Mouse (Mus musculus) kidney, embryonic 16.5 days (tissue): ENCODE results near the gene Grasp. TPM values are rescaled to one million over a fixed set of nuclear protein-coding genes. Genes with fewer than 3 reads are reported as not detected.

Source experiments
- ATAC-seq: fragments of 200-750 bp; cut with Nextera tagmentation; 2 replicates; pipeline ENCODE4 v1.8.0; 2017; ENCODE audit warnings: moderate TSS enrichment; ENCODE audit not compliant: low FRiP score, low TSS enrichment
- H3K27ac ChIP-seq: fragments of 300-500 bp; sonication (generic); 2 replicates; pipeline ENCODE4 v1.5.1; 2014; ENCODE audit warnings: low read length
- H3K27me3 ChIP-seq: fragments of 300-500 bp; sonication (generic); 2 replicates; pipeline ENCODE4 v1.6.1; 2014; ENCODE audit warnings: low read length, control low read depth, mixed read lengths; ENCODE audit not compliant: insufficient read depth
- H3K36me3 ChIP-seq: fragments of 300-500 bp; sonication (generic); 2 replicates; pipeline ENCODE4 v1.6.1; 2014; ENCODE audit warnings: low read length, control low read depth, mixed read lengths; ENCODE audit not compliant: insufficient read depth
- H3K4me1 ChIP-seq: fragments of 300-500 bp; sonication (generic); 2 replicates; pipeline ENCODE4 v1.6.1; 2014; ENCODE audit warnings: low read length, control low read depth, mixed read lengths; ENCODE audit not compliant: insufficient read depth
- H3K4me2 ChIP-seq: fragments of 300-500 bp; sonication (generic); replicated peaks from 2 replicates; pipeline ENCODE4 v1.6.1; 2014; ENCODE audit warnings: low read depth, low read length
- H3K4me3 ChIP-seq: fragments of 300-500 bp; sonication (generic); 2 replicates; pipeline ENCODE4 v1.5.1; 2014; ENCODE audit warnings: mild to moderate bottlenecking, low read length
- H3K9ac ChIP-seq: fragments of 300-500 bp; sonication (generic); replicated peaks from 2 replicates; pipeline ENCODE4 v1.6.1; 2014; ENCODE audit warnings: low read length
- H3K9me3 ChIP-seq: fragments of 300-500 bp; sonication (generic); 2 replicates; pipeline ENCODE4 v1.6.1; 2016; ENCODE audit warnings: low read length, control low read depth
- WGBS: fragments of 180-500 bp; shearing (Covaris S2); extraction: QIAGEN DNeasy Blood & Tissue Kit; methylation state at CpG from one replicate; pipeline ENCODE4 v1.1.7; 2014; 5-methylcytosine and 5-hydroxymethylcytosine counted together
- polyA plus RNA-seq: library from polyadenylated mRNA; unstranded; fragments of >200 nt; fragmentation: Nextera tagmentation; extraction: Ambion mirVana; gene quantifications from 2 replicates; pipeline ENCODE4 v1.2.1, GENCODE M21; 2015

The Grasp gene
- polyA plus RNA-seq, 1 experiment from 2014 or later: 3.2 TPM

GRCm38 (mm10) chr15:101181500-101181899, 42.5 kb upstream of the Grasp start:
- Histone ChIP-seq H3K4me2 (no peak overlapping the region), H3K4me1 (peaks cover 49% of the 10 kb centered on the region), H3K9me3 (no peaks in the 10 kb centered on the region), H3K36me3 (no peaks in the 10 kb centered on the region; the same call in 1 of the 2 replicates), H3K4me3 (no peak overlapping the region), H3K9ac (no peak overlapping the region), H3K27me3 (no peaks in the 10 kb centered on the region), H3K27ac (peak overlapping the region; percentile 19; the same call in 1 of the 2 replicates)
- WGBS: 26% methylated on average over 4 of the region's 4 CpGs
- ATAC-seq: 0 out of 2 replicates have a peak, but pooled peaks have one; percentile 25

- Histone ChIP-seq H3K4me1 (peaks cover 41% of the 10 kb centered on the region), H3K9ac (no peak overlapping the region; the same call in 1 of the 2 replicates), H3K36me3 (no peaks in the 10 kb centered on the region; the same call in 1 of the 2 replicates), H3K27me3 (no peaks in the 10 kb centered on the region), H3K9me3 (no peaks in the 10 kb centered on the region), H3K4me2 (no peak overlapping the region), H3K4me3 (no peak overlapping the region), H3K27ac (peak overlapping the region; percentile 54; the same call in 1 of the 2 replicates)
- WGBS: 29% methylated on average over 5 of the region's 5 CpGs
- no peak for ATAC-seq
Measured at GRCm38 (mm10) chr15:101182676-101183075, 41.3 kb upstream of the Grasp start.

GRCm38 (mm10) chr15:101184300-101184699, 39.7 kb upstream of the Grasp start:
- H3K36me3 ChIP-seq: no peaks in the 10 kb centered on the region; the same call in 1 of the 2 replicates
- peaks cover 42% of the 10 kb centered on the region for H3K4me1 ChIP-seq
- no peak overlapping the region for H3K9ac ChIP-seq
- 95% methylated on average over 8 of the region's 8 CpGs for WGBS
- no peak overlapping the region for H3K4me2 ChIP-seq
- H3K4me3 ChIP-seq: no peak overlapping the region
- H3K9me3 ChIP-seq: no peaks in the 10 kb centered on the region
- no peaks in the 10 kb centered on the region for H3K27me3 ChIP-seq
- ATAC-seq: no peak
- no peak overlapping the region for H3K27ac ChIP-seq

GRCm38 (mm10) chr15:101185549-101185948, 38.4 kb upstream of the Grasp start:
- Histone ChIP-seq H3K4me1 (peaks cover 39% of the 10 kb centered on the region), H3K27me3 (no peaks in the 10 kb centered on the region), H3K4me3 (no peak overlapping the region), H3K4me2 (no peak overlapping the region), H3K36me3 (no peaks in the 10 kb centered on the region; the same call in 1 of the 2 replicates), H3K9ac (no peak overlapping the region), H3K9me3 (no peaks in the 10 kb centered on the region), H3K27ac (no peak overlapping the region)
- 92% methylated on average over 3 of the region's 3 CpGs for WGBS
- no peak for ATAC-seq

- WGBS: 42% methylated on average over 5 of the region's 5 CpGs
- H3K27me3 ChIP-seq: no peaks in the 10 kb centered on the region
- no peak for ATAC-seq
Measured at GRCm38 (mm10) chr15:101187907-101188306, 36.1 kb upstream of the Grasp start.

GRCm38 (mm10) chr15:101189981-101190761, 33.8 kb upstream of the Grasp start:
- H3K27ac ChIP-seq: no peak overlapping the region
- peaks cover 51% of the 10 kb centered on the region for H3K4me1 ChIP-seq
- no peaks in the 10 kb centered on the region for H3K9me3 ChIP-seq
- ATAC-seq: no peak
- H3K4me2 ChIP-seq: no peak overlapping the region
- H3K4me3 ChIP-seq: no peak overlapping the region
- H3K9ac ChIP-seq: no peak overlapping the region; the same call in 1 of the 2 replicates
- 72% methylated on average over 10 of the region's 10 CpGs for whole genome bisulfite sequencing
- H3K27me3 ChIP-seq: no peaks in the 10 kb centered on the region
- H3K36me3 ChIP-seq: peaks cover 9% of the 10 kb centered on the region; the same call in 1 of the 2 replicates

More at GRCm38 (mm10) chr15:101187907-101188306, 36.1 kb upstream of the Grasp start:
- Histone ChIP-seq H3K4me2 (no peak overlapping the region), H3K9ac (no peak overlapping the region), H3K36me3 (no peaks in the 10 kb centered on the region; the same call in 1 of the 2 replicates), H3K27ac (no peak overlapping the region), H3K4me3 (no peak overlapping the region), H3K9me3 (no peaks in the 10 kb centered on the region), H3K4me1 (peaks cover 39% of the 10 kb centered on the region)

- Histone ChIP-seq H3K9ac (no peak overlapping the region), H3K27ac (no peak overlapping the region), H3K9me3 (no peaks in the 10 kb centered on the region), H3K27me3 (no peaks in the 10 kb centered on the region), H3K36me3 (peaks cover 13% of the 10 kb centered on the region; the same call in 1 of the 2 replicates), H3K4me2 (no peak overlapping the region), H3K4me3 (no peak overlapping the region), H3K4me1 (peaks cover 55% of the 10 kb centered on the region)
- ATAC-seq: no peak
- WGBS: 75% methylated on average over 5 of the region's 5 CpGs
Measured at GRCm38 (mm10) chr15:101190762-101191150, 33.2 kb upstream of the Grasp start.

GRCm38 (mm10) chr15:101191459-101192259, 32.3 kb upstream of the Grasp start:
- Histone ChIP-seq H3K9me3 (no peaks in the 10 kb centered on the region), H3K4me3 (no peak overlapping the region), H3K27me3 (no peaks in the 10 kb centered on the region), H3K4me1 (peaks cover 64% of the 10 kb centered on the region), H3K4me2 (no peak overlapping the region), H3K36me3 (peaks cover 22% of the 10 kb centered on the region), H3K27ac (0 out of 2 replicates have a peak overlapping the region, but pooled peaks have one; percentile 20), H3K9ac (no peak overlapping the region)
- WGBS: 38% methylated on average over 13 of the region's 13 CpGs
- no peak for ATAC-seq

GRCm38 (mm10) chr15:101192260-101192640, 31.7 kb upstream of the Grasp start:
- no peak for ATAC-seq
- Histone ChIP-seq H3K9me3 (no peaks in the 10 kb centered on the region), H3K4me1 (peaks cover 70% of the 10 kb centered on the region), H3K27ac (no peak overlapping the region), H3K36me3 (peaks cover 25% of the 10 kb centered on the region), H3K4me3 (no peak overlapping the region), H3K27me3 (no peaks in the 10 kb centered on the region), H3K4me2 (no peak overlapping the region), H3K9ac (no peak overlapping the region)
- WGBS: 57% methylated on average over 7 of the region's 7 CpGs
